Mouse (Mus musculus): Measurements from ENCODE around the gene Gm11037. TPM values are rescaled to one million over a fixed set of nuclear protein-coding genes. Genes with fewer than 3 reads are reported as not detected.
A peak's percentile ranks its signal among the peaks of the same experiment; 100 is the strongest.
"Not testable (repeated sequence)": the region's sequence is repeated elsewhere in the genome, so short reads cannot be mapped to it uniquely, and the experiment has no call there.

The Gm11037 gene
- polyA plus RNA-seq, 1 experiment from 2014 or later, result not detected

- WGBS, result 72% methylated on average over 4 of the region's 4 CpGs
- H3K4me2 ChIP-seq, result no peak overlapping the region
- ATAC-seq (ENCODE audit: insufficient number of reproducible peaks, low FRiP score), result no peak
- no peaks in the 10 kb centered on the region for H3K9me3 ChIP-seq (replicated peaks)
- H3K9ac ChIP-seq, result no peak overlapping the region
- H3K4me3 ChIP-seq, result no peak overlapping the region
- H3K36me3 ChIP-seq, result no peaks in the 10 kb centered on the region
- H3K4me1 ChIP-seq (replicated peaks), result peaks cover 9% of the 10 kb centered on the region
- peak overlapping the region; percentile 8; the same call in 1 of the 2 replicates for H3K27ac ChIP-seq (ENCODE audit: poor library complexity, severe bottlenecking)
- H3K27me3 ChIP-seq (replicated peaks), result no peaks in the 10 kb centered on the region
Observed at GRCm38 (mm10) chr2:131104021-131104420, 29.3 kb upstream of the Gm11037 start.

GRCm38 (mm10) chr2:131105061-131105460, 28.2 kb upstream of the Gm11037 start:
- not testable (repeated sequence) for H3K4me1 ChIP-seq (replicated peaks); H3K9me3 ChIP-seq (replicated peaks); H3K27me3 ChIP-seq (replicated peaks); ATAC-seq (ENCODE audit: insufficient number of reproducible peaks, low FRiP score); H3K4me3 ChIP-seq; H3K36me3 ChIP-seq; H3K9ac ChIP-seq; H3K27ac ChIP-seq (ENCODE audit: poor library complexity, severe bottlenecking); H3K4me2 ChIP-seq
- 71% methylated on average over 4 of the region's 4 CpGs for WGBS

- H3K9ac ChIP-seq, result no peak overlapping the region
- H3K27ac ChIP-seq (ENCODE audit: poor library complexity, severe bottlenecking), result no peak overlapping the region
- 84% methylated on average over 5 of the region's 5 CpGs for WGBS
- ATAC-seq (ENCODE audit: insufficient number of reproducible peaks, low FRiP score), result no peak
- no peaks in the 10 kb centered on the region for H3K27me3 ChIP-seq (replicated peaks)
- H3K9me3 ChIP-seq (replicated peaks), result no peaks in the 10 kb centered on the region
- peaks cover 9% of the 10 kb centered on the region for H3K4me1 ChIP-seq (replicated peaks)
- no peaks in the 10 kb centered on the region for H3K36me3 ChIP-seq
- H3K4me2 ChIP-seq, result no peak overlapping the region
- H3K4me3 ChIP-seq, result no peak overlapping the region
Observed at GRCm38 (mm10) chr2:131105989-131106388, 27.3 kb upstream of the Gm11037 start.

DNA sequence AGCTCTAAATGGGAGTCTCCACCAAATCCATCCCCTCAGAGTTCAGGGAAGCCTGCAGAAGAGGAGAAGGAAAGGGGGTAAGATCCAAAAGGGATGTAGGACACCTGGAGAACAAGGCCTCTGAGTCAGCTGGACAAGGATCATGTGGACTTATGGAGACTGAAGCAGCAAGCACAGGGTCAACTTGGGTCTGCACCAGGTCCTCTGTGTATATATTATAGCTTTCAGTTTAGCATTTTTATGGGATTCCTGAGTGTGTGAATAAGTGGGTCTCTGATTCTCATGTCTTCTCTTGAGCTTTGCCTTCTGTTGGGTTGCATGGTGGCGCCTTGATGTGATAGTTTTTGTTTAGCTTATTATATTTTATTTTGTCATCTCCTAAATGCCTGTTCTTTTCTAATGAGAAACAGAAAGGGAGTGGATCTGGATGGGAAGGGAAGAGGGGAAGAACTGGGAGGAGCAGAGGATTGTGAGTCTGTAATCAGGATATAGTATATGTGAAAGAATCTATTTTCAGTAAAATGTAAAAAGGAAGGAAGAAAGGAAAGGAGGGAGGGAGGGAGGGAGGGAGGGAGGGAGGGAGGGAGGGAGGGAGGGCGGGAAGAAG, 14.2 kb upstream of the Gm11037 start:
- no peak overlapping the region for H3K4me3 ChIP-seq
- H3K9ac ChIP-seq, result no peak overlapping the region
- no peaks in the 10 kb centered on the region for H3K9me3 ChIP-seq (replicated peaks)
- 74% methylated on average over 1 of the region's 2 CpGs for WGBS
- H3K27ac ChIP-seq (ENCODE audit: poor library complexity, severe bottlenecking), result no peak overlapping the region
- no peak overlapping the region for H3K4me2 ChIP-seq
- no peaks in the 10 kb centered on the region for H3K4me1 ChIP-seq (replicated peaks)
- H3K27me3 ChIP-seq (replicated peaks), result no peaks in the 10 kb centered on the region; the same call in 1 of the 2 replicates
- H3K36me3 ChIP-seq, result no peaks in the 10 kb centered on the region
- no peak for ATAC-seq (ENCODE audit: insufficient number of reproducible peaks, low FRiP score)

DNA sequence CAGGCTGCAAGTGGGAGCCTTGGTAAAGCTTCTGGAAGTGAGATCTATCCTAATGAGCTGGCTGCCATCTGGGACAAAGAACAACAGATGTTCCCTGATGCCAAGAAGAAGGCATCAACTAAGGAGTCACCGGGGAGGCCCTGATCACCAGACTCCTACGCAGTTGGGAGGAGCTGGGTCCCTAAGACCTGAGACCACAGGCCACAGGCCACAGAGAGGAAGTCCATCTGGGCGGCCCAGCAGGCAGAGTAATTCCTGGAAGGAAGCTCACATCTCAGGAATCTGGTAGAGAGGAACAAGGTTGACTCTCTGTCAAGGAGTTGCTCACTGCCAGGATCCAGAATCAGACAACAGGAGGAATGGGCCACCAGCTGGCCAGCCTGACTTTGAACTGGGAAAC, 9.1 kb upstream of the Gm11037 start:
- Histone ChIP-seq H3K36me3 (no peaks in the 10 kb centered on the region), H3K4me2 (no peak overlapping the region), H3K9ac (no peak overlapping the region), H3K27ac (ENCODE audit: poor library complexity, severe bottlenecking) (no peak overlapping the region), H3K4me3 (no peak overlapping the region), H3K27me3 (replicated peaks) (peaks cover 16% of the 10 kb centered on the region; the same call in 1 of the 2 replicates), H3K4me1 (replicated peaks) (peaks cover 33% of the 10 kb centered on the region), H3K9me3 (replicated peaks) (no peaks in the 10 kb centered on the region)
- 51% methylated on average over 3 of the region's 3 CpGs for WGBS
- no peak for ATAC-seq (ENCODE audit: insufficient number of reproducible peaks, low FRiP score)

- Histone ChIP-seq H3K9ac (no peak overlapping the region), H3K27me3 (replicated peaks) (peaks cover 16% of the 10 kb centered on the region; the same call in 1 of the 2 replicates), H3K4me1 (replicated peaks) (peaks cover 36% of the 10 kb centered on the region), H3K36me3 (no peaks in the 10 kb centered on the region), H3K4me3 (no peak overlapping the region), H3K4me2 (no peak overlapping the region), H3K9me3 (replicated peaks) (no peaks in the 10 kb centered on the region), H3K27ac (ENCODE audit: poor library complexity, severe bottlenecking) (no peak overlapping the region)
- ATAC-seq (ENCODE audit: insufficient number of reproducible peaks, low FRiP score), result no peak
- 87% methylated on average over 9 of the region's 9 CpGs for WGBS
Observed at GRCm38 (mm10) chr2:131125157-131125963, 7.9 kb upstream of the Gm11037 start.

- H3K36me3 ChIP-seq, result no peaks in the 10 kb centered on the region
- no peak; the same call in 1 of the 2 replicates for ATAC-seq (ENCODE audit: insufficient number of reproducible peaks, low FRiP score)
- peaks cover 36% of the 10 kb centered on the region for H3K4me1 ChIP-seq (replicated peaks)
- H3K9ac ChIP-seq, result 0 out of 2 replicates have a peak overlapping the region, but pooled peaks have one; percentile 88
- no peak overlapping the region for H3K27ac ChIP-seq (ENCODE audit: poor library complexity, severe bottlenecking)
- peaks cover 16% of the 10 kb centered on the region; the same call in 1 of the 2 replicates for H3K27me3 ChIP-seq (replicated peaks)
- H3K9me3 ChIP-seq (replicated peaks), result no peaks in the 10 kb centered on the region
- no peak overlapping the region for H3K4me3 ChIP-seq
- WGBS, result 47% methylated on average over 9 of the region's 9 CpGs
- H3K4me2 ChIP-seq, result peak overlapping the region; percentile 80
Observed at GRCm38 (mm10) chr2:131125964-131126815, 7.1 kb upstream of the Gm11037 start.

DNA sequence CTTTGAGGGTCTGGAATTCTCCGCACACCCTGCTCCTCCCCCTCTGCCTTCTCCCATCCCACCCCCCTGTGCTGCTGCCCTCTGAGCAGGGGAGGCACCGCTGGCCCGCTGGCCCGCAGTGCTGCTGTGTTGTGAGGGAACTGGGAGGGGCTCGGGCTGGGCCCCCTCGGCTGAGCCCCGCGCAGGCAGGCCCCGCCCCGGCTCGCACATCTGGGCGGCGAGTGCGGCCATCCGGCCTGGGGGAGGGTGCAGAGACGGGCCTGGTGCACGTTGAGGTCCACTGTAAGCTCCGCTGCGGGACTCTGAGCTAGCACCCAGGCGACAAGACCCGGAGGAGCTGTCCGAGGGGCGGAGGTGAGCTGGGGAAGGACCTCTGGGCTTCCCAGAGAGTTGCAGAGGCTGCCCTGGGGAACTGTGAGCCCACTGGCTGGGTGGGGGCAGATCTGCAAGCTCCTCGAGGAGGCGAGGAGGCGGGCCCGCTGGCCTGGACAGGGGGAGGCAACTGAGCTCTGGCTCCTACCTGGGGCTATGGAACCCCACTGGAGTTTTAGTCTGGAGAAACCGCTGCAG, 6.1 kb upstream of the Gm11037 start, which contains the start of gene Hspa12b:
Hspa12b (plus strand) TSS at position 120 of the 570 bp plus-strand sequence.
- ATAC-seq (ENCODE audit: insufficient number of reproducible peaks, low FRiP score), result peak; percentile 94
- peak within 1 kb of the TSS; percentile 80 for H3K4me2 ChIP-seq
- peak within 1 kb of the TSS; percentile 70 for H3K27ac ChIP-seq (ENCODE audit: poor library complexity, severe bottlenecking)
- under 1% methylated on average over 28 of the region's 28 CpGs for WGBS
- H3K9ac ChIP-seq, result peak within 1 kb of the TSS; percentile 88
- H3K9me3 ChIP-seq (replicated peaks), result no peaks in the 10 kb centered on the region
- H3K36me3 ChIP-seq, result no peaks in the 10 kb centered on the region
- H3K27me3 ChIP-seq (replicated peaks), result peaks cover 16% of the 10 kb centered on the region; the same call in 1 of the 2 replicates
- H3K4me1 ChIP-seq (replicated peaks), result peaks cover 44% of the 10 kb centered on the region
- peak within 1 kb of the TSS; percentile 65 for H3K4me3 ChIP-seq

DNA sequence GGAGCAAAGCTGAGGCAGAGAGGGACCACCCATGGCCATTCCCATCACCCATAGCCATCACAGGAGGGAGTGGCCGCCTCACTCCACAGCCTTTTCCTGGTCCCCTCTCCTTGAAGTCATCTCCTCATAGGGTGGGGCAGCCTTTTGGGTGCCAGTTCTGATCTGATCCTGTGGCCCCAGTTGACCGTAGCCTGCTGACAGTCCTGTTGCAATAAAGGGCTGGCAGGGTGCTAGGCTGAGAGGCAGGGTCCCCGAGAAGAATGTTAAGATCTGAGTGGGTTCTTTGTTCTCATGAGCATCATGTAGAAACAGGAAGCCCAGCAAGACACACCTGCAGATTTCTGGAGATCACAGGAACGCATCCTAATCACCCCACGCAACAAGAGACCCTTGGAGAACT, 5.1 kb upstream of the Gm11037 start:
- Histone ChIP-seq H3K4me3 (peak overlapping the region; percentile 65), H3K27ac (ENCODE audit: poor library complexity, severe bottlenecking) (0 out of 2 replicates have a peak overlapping the region, but pooled peaks have one; percentile 6), H3K36me3 (no peaks in the 10 kb centered on the region), H3K27me3 (replicated peaks) (peaks cover 16% of the 10 kb centered on the region; the same call in 1 of the 2 replicates), H3K9ac (peak overlapping the region; percentile 88), H3K4me2 (peak overlapping the region; percentile 80), H3K4me1 (replicated peaks) (peaks cover 47% of the 10 kb centered on the region), H3K9me3 (replicated peaks) (no peaks in the 10 kb centered on the region)
- no peak for ATAC-seq (ENCODE audit: insufficient number of reproducible peaks, low FRiP score)
- 71% methylated on average over 5 of the region's 5 CpGs for WGBS

- Histone ChIP-seq H3K4me1 (replicated peaks) (peaks cover 47% of the 10 kb centered on the region), H3K36me3 (no peaks in the 10 kb centered on the region), H3K4me2 (peak overlapping the region; percentile 80), H3K27me3 (replicated peaks) (peaks cover 16% of the 10 kb centered on the region; the same call in 1 of the 2 replicates), H3K27ac (ENCODE audit: poor library complexity, severe bottlenecking) (0 out of 2 replicates have a peak overlapping the region, but pooled peaks have one; percentile 6), H3K4me3 (peak overlapping the region; percentile 65), H3K9ac (no peak overlapping the region; the same call in 1 of the 2 replicates), H3K9me3 (replicated peaks) (no peaks in the 10 kb centered on the region)
- no peak for ATAC-seq (ENCODE audit: insufficient number of reproducible peaks, low FRiP score)
- WGBS, result 75% methylated on average over 3 of the region's 3 CpGs
Observed at GRCm38 (mm10) chr2:131128636-131129157, 4.6 kb upstream of the Gm11037 start.
